Mouse (Mus musculus) cerebellum, postnatal 4 days (tissue): ENCODE results near the gene Gcc2.
"Not testable (repeated sequence)": the region's sequence is repeated elsewhere in the genome, so short reads cannot be mapped to it uniquely, and the experiment has no call there.

Source experiments
- DNase-seq, 2 experiments: peaks; one replicate each; pipeline ENCODE4 v3.0.0; 2022; ENCODE audit warnings: low spot score in 2 of 2, mixed read lengths in 1 of 2

Gcc2 gene

DNA sequence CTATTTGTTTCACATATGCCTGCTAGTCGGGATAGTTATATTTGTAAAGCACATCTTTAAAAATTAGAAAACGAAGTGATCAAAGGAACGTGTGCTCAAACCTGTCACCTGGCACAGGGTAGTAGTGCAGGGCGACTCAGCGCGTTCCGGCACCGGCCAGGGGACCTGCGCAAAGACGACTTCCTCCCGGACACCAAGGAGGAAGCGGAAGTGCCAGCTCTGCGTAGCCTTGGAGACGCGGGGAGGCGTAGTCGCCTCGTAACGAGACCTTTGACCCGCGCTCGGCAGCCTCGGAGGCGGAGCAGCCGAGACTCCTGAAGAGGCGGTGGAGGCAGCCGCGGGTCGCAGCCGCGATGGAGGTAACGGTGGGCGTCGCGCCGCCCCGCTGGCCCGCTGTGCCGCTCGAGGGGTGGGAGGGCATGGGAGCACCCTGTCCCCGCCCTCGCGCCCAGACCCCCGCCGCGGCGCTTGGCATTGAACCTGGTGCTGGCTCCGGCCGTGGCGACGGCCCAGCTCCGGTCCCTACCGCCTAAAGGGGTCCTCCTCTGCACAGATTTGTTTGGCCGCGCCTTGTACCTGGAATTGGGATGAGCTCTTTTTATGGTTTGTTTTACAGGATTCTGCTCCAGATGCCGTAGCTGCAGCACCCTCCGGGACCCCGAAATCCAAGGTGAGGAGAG, at the start of gene Gcc2:
Gcc2 (plus strand) TSS at position 285 of the 680 bp plus-strand sequence.
- DNase-seq, result peak; percentile 76 to 91

- no peak for DNase-seq
These were observed 49.3 kb upstream of the Gcc2 start for GRCm38 (mm10) chr10:58205986-58206385.

GRCm38 (mm10) chr10:58206639-58207404, 48.5 kb upstream of the Gcc2 start:
- no peak for DNase-seq

DNA sequence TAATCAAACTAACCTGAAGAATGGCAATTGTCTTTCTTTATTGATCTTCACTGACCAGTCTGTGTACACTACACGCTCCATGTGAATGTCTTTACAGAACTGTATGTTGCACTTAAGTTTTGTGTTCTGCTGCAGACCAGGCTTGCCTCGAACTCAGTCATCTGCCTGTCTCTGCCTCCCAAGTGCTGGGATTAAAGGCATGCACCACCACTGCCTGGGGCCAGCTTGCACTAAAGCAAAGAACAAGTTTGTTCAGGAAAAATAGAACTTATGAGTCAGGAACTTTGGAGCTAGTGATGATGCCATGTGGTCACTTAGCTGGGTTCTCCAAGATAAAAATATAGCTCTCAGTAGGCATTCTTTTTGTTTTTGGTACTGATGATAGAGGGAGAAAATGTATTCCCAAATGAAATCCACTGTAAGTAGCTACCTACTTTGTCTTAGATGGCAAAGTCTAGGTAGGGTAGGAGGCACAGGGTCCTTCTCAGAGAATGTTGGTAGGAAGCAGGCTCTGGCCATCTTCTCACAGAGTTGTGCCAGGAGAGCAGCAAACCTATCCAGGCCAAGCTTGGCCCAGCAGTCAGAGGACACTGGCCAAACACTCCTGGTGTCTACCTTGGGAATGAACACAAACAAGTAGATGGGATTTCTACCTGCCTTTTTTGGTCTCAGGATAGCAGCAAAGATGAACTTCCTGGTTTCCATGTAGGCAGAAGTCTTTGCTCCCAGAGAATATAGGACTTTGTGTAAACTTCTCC, 45.4 kb upstream of the Gcc2 start:
- no peak for DNase-seq

DNA sequence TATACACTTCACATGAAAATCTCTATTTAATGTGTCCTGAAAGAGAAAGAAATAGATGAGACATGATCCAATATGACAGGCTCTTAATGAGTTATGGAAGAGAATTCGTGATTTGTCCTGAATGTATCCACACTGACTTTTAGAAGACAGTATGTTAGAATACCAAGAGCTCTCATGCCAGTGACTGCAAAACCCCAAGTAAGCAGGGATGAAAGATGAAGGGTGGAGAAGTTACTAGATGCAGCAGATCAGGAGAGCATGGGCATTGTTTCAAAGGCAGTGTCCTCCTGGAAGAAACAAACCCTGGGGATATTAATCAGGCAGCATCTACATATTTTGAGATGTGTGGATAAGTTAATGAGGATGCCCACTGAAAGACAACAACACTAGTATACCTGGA, 44.8 kb upstream of the Gcc2 start:
- no peak for DNase-seq

- DNase-seq, result no peak
These were observed 44.1 kb upstream of the Gcc2 start for GRCm38 (mm10) chr10:58211213-58211612.

- DNase-seq, result no peak
These were observed 43.1 kb upstream of the Gcc2 start for GRCm38 (mm10) chr10:58212230-58212629.

- DNase-seq, result no peak
These were observed 40.8 kb upstream of the Gcc2 start for GRCm38 (mm10) chr10:58214497-58214896.

DNA sequence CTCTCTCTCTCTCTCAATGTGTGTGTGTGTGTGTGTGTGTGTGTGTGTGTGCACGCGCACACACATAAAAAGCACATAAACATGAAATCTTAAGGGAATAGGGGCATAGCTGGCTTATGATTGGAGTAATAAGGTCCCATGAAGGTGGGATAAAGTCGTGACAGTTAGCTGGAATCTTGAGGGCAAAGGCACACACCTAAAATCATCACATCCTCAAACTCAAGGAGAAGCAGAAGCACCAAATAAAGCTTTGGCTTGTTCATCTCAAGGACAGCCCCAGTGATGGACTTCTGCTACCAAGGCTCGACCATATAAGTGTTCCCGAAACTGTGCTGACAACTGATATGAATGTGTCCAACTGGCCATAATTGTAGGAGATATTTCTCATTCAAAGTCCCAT, 40.4 kb upstream of the Gcc2 start:
- no peak for DNase-seq

GRCm38 (mm10) chr10:58215353-58215752, 39.9 kb upstream of the Gcc2 start:
- DNase-seq, result no peak

DNA sequence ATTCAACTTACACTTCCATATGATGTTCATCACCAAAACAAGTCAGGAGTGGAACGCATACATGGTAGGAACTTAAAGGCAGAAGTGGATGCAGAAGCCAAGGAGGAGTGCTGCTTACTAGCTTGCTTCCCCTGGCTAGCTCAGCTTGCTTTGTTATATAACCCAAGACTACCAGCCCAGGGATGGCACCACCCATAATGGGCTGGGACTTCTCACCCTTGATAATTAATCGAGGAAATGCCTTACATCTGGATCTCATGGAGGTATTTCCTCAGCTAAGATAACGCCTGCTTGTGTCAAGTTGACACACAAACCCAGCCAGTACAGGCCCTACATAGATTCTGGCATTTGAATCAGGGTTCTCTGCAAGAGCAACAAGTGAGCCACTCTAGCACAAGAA, 37.9 kb upstream of the Gcc2 start:
- no peak for DNase-seq

- DNase-seq, result peak in 1 of 2 experiments; percentile 51
These were observed 34.6 kb upstream of the Gcc2 start for GRCm38 (mm10) chr10:58220726-58221125.

DNA sequence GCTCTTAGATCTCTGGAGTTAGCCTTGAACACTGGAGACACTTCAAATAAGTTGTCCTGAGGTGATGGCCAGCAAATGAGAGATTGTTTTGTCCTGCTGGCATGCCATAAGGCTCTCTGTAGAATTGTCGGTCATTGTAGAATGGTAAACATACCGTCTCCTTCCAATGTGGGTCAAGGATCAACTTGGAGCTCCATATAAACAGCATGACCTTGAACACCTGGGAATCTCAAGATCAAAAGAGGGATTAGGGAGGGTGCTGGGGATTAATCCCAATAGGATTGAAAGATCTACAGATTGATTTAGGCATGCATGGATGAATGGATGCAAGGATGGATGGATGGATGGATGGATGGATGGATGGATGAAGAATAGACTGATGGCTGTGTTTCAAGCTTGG, 33.7 kb upstream of the Gcc2 start:
- DNase-seq, result not testable (repeated sequence)

- not testable (repeated sequence) for DNase-seq
These were observed 32.1 kb upstream of the Gcc2 start for GRCm38 (mm10) chr10:58223161-58223560.

- peak; percentile 75 to 97 for DNase-seq
These were observed 31.1 kb upstream of the Gcc2 start for GRCm38 (mm10) chr10:58223972-58224805.

- DNase-seq, result peak in 1 of 2 experiments; percentile 78
These were observed 30.2 kb upstream of the Gcc2 start, which contains the start of gene AW822073 for GRCm38 (mm10) chr10:58224827-58225785. AW822073 (minus strand) TSS chr10:58224930.

- DNase-seq, result not testable (repeated sequence)
These were observed 28.9 kb upstream of the Gcc2 start for GRCm38 (mm10) chr10:58226357-58226756.

- not testable (repeated sequence) for DNase-seq
These were observed 27.5 kb upstream of the Gcc2 start for GRCm38 (mm10) chr10:58227798-58228197.

DNA sequence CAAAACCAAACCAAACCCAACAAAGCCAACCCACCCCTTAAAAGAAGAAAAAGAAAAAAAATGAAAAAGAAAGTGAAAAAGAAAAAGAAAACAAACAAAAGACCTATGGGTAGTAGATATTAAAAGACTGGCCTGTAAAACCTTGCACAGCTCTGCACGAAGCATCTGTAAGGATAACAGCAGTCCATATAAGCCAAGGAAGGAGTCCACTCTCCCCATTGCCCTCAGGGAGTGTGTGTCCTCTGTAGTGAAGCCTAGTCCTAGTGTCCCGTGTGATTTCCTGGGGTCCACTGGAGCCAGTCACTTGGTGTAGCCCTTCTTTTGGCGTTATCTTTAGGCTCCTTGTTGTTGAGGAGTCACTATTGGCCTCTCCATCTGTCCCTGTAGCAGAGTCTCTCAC, 25.3 kb upstream of the Gcc2 start:
- DNase-seq, result not testable (repeated sequence)

- peak; percentile 53 to 67 for DNase-seq
These were observed 24.2 kb upstream of the Gcc2 start for GRCm38 (mm10) chr10:58231088-58231487.
